Comparison of ENCODE assay signal across 10 mouse cellular contexts in the genomic region with DNA sequence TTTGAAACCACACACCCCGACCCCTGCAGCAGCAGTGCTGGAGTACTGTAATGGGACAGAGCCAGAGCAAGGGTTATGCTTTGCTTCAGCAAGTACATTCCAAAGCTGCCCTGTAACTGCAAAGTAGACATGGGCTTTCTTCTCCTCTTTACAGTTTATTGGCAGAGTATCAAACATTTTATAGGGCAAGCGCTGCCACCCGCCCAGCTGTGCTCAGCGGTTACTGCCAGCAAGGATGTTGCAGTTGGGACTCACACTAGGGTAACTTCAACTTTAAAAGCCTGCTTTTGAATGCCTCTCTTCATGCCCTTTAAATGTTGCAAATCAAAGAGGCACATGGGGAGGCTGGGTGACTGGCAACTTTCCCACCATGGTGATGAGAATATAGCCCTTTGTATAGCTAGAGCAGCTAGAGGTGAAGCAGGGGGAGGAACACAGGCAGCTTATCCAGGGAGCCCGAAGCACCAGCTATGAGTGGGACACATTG. TPM values are rescaled to one million over a fixed set of nuclear protein-coding genes. Genes with fewer than 3 reads are reported as not detected.
A peak's percentile ranks its signal among the peaks of the same experiment; 100 is the strongest.
DNase-seq lines count a peak whose midpoint lies in the region; ATAC-seq lines count a peak whose summit lies in the region.
"Had no signal": no experiment of that assay in that cellular context is flagged by ENCODE, and none has a peak within 500 bp of the region (broad histone marks: within the 10 kb centered on the region; RNA-seq: fewer than 3 reads in every experiment).

No protein-coding gene starts in this region.

- H3K4me2 ChIP-seq in heart, embryonic 15.5 days, result no peak overlapping the region
- no peak overlapping the region for H3K4me2 ChIP-seq in midbrain, embryonic 13.5 days (replicated peaks)
- no peak overlapping the region for H3K4me2 ChIP-seq in intestine, embryonic 16.5 days (ENCODE audit: low read depth, low read length)

- ATAC-seq in heart, embryonic 15.5 days (replicated peaks; ENCODE audit: insufficient number of reproducible peaks, insufficient read depth, low FRiP score, low read depth), result peak; percentile 77
- ATAC-seq in midbrain, embryonic 13.5 days, result peak; percentile 86
- peak; percentile 60 for ATAC-seq in intestine, embryonic 16.5 days

- H3K27me3 ChIP-seq in heart, embryonic 15.5 days, result no peaks in the 10 kb centered on the region
- no peaks in the 10 kb centered on the region for H3K27me3 ChIP-seq in midbrain, embryonic 13.5 days
- H3K27me3 ChIP-seq in midbrain, embryonic 10.5 days (ENCODE audit: low read depth, poor library complexity, severe bottlenecking), result no peaks in the 10 kb centered on the region
- H3K27me3 ChIP-seq in intestine, embryonic 16.5 days (replicated peaks; ENCODE audit: control insufficient read depth, insufficient read depth, low read length), result no peaks in the 10 kb centered on the region

- no peak overlapping the region for H3K4me3 ChIP-seq in heart, embryonic 15.5 days
- H3K4me3 ChIP-seq in midbrain, embryonic 13.5 days (replicated peaks), result no peak overlapping the region
- H3K4me3 ChIP-seq in midbrain, embryonic 10.5 days, result no peak overlapping the region
- H3K4me3 ChIP-seq in intestine, embryonic 16.5 days (ENCODE audit: low read length), result no peak overlapping the region
- H3K4me3 ChIP-seq: heart, adult 2 months; left cerebral cortex, adult 2 months had no signal

- DNase-seq in heart, adult 8-10 months (ENCODE audit: low spot score), result no peak
- no peak for DNase-seq in midbrain, embryonic 10.5 days (ENCODE audit: low spot score)
- peak; percentile 69 for DNase-seq in testis, postnatal 14 days (ENCODE audit: low spot score)
- no peak for DNase-seq in liver
- no peak for DNase-seq in urinary bladder, postnatal 4 days (ENCODE audit: low spot score in 2 of 2)
- DNase-seq: heart, adult 2 months had no signal

- peaks cover 22% of the 10 kb centered on the region for H3K4me1 ChIP-seq in heart, embryonic 15.5 days (replicated peaks)
- peaks cover 16% of the 10 kb centered on the region for H3K4me1 ChIP-seq in midbrain, embryonic 13.5 days (replicated peaks)
- H3K4me1 ChIP-seq in midbrain, embryonic 10.5 days, result peaks cover 4% of the 10 kb centered on the region; the same call in 1 of the 2 replicates
- H3K4me1 ChIP-seq in intestine, embryonic 16.5 days (ENCODE audit: control insufficient read depth, insufficient read depth, low read length), result no peaks in the 10 kb centered on the region

- H3K36me3 ChIP-seq in heart, embryonic 15.5 days, result no peaks in the 10 kb centered on the region
- no peaks in the 10 kb centered on the region for H3K36me3 ChIP-seq in midbrain, embryonic 13.5 days
- H3K36me3 ChIP-seq in midbrain, embryonic 10.5 days, result no peaks in the 10 kb centered on the region
- H3K36me3 ChIP-seq in intestine, embryonic 16.5 days (ENCODE audit: control insufficient read depth, insufficient read depth, low read length), result no peaks in the 10 kb centered on the region

- H3K27ac ChIP-seq in heart, embryonic 15.5 days, result peak overlapping the region; percentile 51
- no peak overlapping the region; the same call in 1 of the 2 replicates for H3K27ac ChIP-seq in midbrain, embryonic 13.5 days
- H3K27ac ChIP-seq in midbrain, embryonic 10.5 days (replicated peaks), result no peak overlapping the region
- H3K27ac ChIP-seq in intestine, embryonic 16.5 days (ENCODE audit: low read length), result peak overlapping the region; percentile 37; the same call in 1 of the 2 replicates
- H3K27ac ChIP-seq: heart, adult 2 months; left cerebral cortex, adult 2 months had no signal

- no peak overlapping the region for H3K9ac ChIP-seq in heart, embryonic 15.5 days
- H3K9ac ChIP-seq in midbrain, embryonic 13.5 days (replicated peaks), result no peak overlapping the region
- no peak overlapping the region for H3K9ac ChIP-seq in intestine, embryonic 16.5 days (ENCODE audit: low read depth, low read length)

- H3K9me3 ChIP-seq in heart, embryonic 15.5 days (replicated peaks), result no peaks in the 10 kb centered on the region
- no peaks in the 10 kb centered on the region for H3K9me3 ChIP-seq in midbrain, embryonic 13.5 days
- no peaks in the 10 kb centered on the region for H3K9me3 ChIP-seq in midbrain, embryonic 10.5 days (replicated peaks)
- H3K9me3 ChIP-seq in intestine, embryonic 16.5 days (ENCODE audit: control insufficient read depth, low read length), result no peaks in the 10 kb centered on the region

- 23% methylated on average over 5 of the region's 5 CpGs for WGBS in heart, embryonic 15.5 days
- WGBS in midbrain, embryonic 13.5 days, result 53% methylated on average over 5 of the region's 5 CpGs
- 85% methylated on average over 5 of the region's 5 CpGs for WGBS in midbrain, embryonic 10.5 days
- 58% methylated on average over 5 of the region's 5 CpGs for WGBS in intestine, embryonic 16.5 days

RNA-seq across cellular contexts. Expression of a gene that starts 28.7 kb away (rescaled TPM):
- 18.5 and 22.1 TPM in 2 replicates for polyA plus RNA-seq in heart, embryonic 15.5 days (2015; fragmentation: Nextera tagmentation; extraction: Ambion mirVana)
- 1 to 10 TPM; 5.0 to 7.6 (median 6.0) TPM for total RNA-seq in heart, adult 8-10 months (2022)
- polyA plus RNA-seq in midbrain, embryonic 13.5 days (2015; fragmentation: Nextera tagmentation; extraction: Ambion mirVana), result 16.1 and 19.2 TPM in 2 replicates
- 33.1 and 33.7 TPM in 2 replicates for polyA plus RNA-seq in midbrain, embryonic 10.5 days (2016; fragmentation: Nextera tagmentation; extraction: Ambion mirVana)
- 13.5 and 14.0 TPM in 2 replicates for polyA plus RNA-seq in intestine, embryonic 16.5 days (2015; fragmentation: Nextera tagmentation; extraction: Ambion mirVana)

Comparison
In these comparisons a context has a peak if more than half of its experiments do, and no peak if none do; other contexts are left out.
1. H3K27ac ChIP-seq: peak in heart, embryonic 15.5 days (single experiment) and intestine, embryonic 16.5 days (single experiment); none in midbrain, embryonic 13.5 days (single experiment) and midbrain, embryonic 10.5 days (single experiment).
2. Peak in every context shown above with its lines, with median percentiles within 50 percentile points of each other: ATAC-seq.